Comparison of ENCODE assay signal across 7 mouse cellular contexts in the genomic region with DNA sequence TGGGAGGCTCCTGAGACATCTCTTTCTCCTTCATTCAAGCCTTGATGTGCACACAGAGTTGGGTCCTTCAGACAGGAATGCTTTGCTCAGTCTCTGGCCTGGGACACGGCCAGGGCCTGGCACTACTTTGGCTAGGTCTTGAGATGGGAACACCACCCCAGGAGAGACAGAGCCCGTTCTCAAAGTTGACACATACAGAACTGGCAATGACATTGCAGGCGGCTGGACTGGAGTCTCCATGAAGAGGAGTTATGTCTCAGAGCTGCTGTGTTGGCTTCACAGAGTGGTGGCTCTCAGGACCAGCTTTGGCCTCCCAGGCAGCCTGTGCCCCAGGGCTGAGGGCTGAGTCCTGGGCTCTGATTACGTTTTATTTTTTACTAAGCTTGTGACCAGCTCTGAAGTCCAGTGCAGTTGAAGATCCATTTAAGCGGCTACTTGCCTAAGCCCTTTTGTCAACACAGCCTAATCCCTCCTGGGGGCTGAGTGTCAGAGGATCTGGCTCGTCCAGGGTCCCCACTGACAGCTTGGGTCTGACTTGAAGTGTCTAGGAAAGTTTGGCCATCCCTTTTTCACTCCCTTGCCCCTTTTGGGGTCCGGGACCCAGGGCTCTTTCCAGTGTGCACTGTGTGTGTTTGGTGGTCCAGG. TPM values are rescaled to one million over a fixed set of nuclear protein-coding genes. Genes with fewer than 3 reads are reported as not detected.
DNase-seq lines count a peak whose midpoint lies in the region; ATAC-seq and TF ChIP-seq lines count a peak whose summit lies in the region.

No protein-coding gene starts in this region.

- H3K9me3 ChIP-seq in forebrain, embryonic 10.5 days: no peaks in the 10 kb centered on the region
- H3K9me3 ChIP-seq in hindbrain, postnatal 0 days (ENCODE audit: low read length): no peaks in the 10 kb centered on the region
- no peaks in the 10 kb centered on the region for H3K9me3 ChIP-seq in liver, embryonic 15.5 days (replicated peaks)

- no peak overlapping the region for H3K9ac ChIP-seq in hindbrain, postnatal 0 days (replicated peaks; ENCODE audit: low read length)
- peak overlapping the region; percentile 8; the same call in 1 of the 2 replicates for H3K9ac ChIP-seq in liver, embryonic 15.5 days

- H3K36me3 ChIP-seq in forebrain, embryonic 10.5 days (replicated peaks): no peaks in the 10 kb centered on the region
- H3K36me3 ChIP-seq in hindbrain, postnatal 0 days (ENCODE audit: insufficient read depth, low read length): no peaks in the 10 kb centered on the region
- no peaks in the 10 kb centered on the region for H3K36me3 ChIP-seq in liver, embryonic 15.5 days (replicated peaks)

- peak; percentile 19 for ATAC-seq in hindbrain, postnatal 0 days
- no peak for ATAC-seq in liver, embryonic 15.5 days (ENCODE audit: insufficient read depth)

- H3K4me2 ChIP-seq in hindbrain, postnatal 0 days (ENCODE audit: low read depth, low read length): peak overlapping the region; percentile 76
- peak overlapping the region; percentile 86 for H3K4me2 ChIP-seq in liver, embryonic 15.5 days

- no peak for DNase-seq in forebrain, embryonic 10.5 days (ENCODE audit: extremely low spot score, low spot score)
- peak; percentile 48 for DNase-seq in hindbrain, postnatal 0 days (ENCODE audit: low spot score)
- no peak for DNase-seq in cerebellum, adult 18-20 months
- DNase-seq in ovary, postnatal 14 days (ENCODE audit: low spot score): no peak
- DNase-seq in adrenal gland, adult 8-10 months: no peak

- no peak for TF ChIP-seq POLR2A in cortical plate, adult 2 months (IDR thresholded peaks at IDR 0.05; ENCODE audit: extremely low read depth, insufficient read depth, low read length)

- peaks cover 2% of the 10 kb centered on the region; the same call in 1 of the 2 replicates for H3K4me1 ChIP-seq in cortical plate, adult 2 months (ENCODE audit: control insufficient read depth, insufficient read depth, low read length)
- H3K4me1 ChIP-seq in forebrain, embryonic 10.5 days: peaks cover 79% of the 10 kb centered on the region
- H3K4me1 ChIP-seq in hindbrain, postnatal 0 days (ENCODE audit: insufficient read depth, low read length): peaks cover 34% of the 10 kb centered on the region
- H3K4me1 ChIP-seq in liver, embryonic 15.5 days (replicated peaks): peaks cover 83% of the 10 kb centered on the region

- peaks cover 39% of the 10 kb centered on the region for H3K27me3 ChIP-seq in forebrain, embryonic 10.5 days (ENCODE audit: poor library complexity, severe bottlenecking)
- no peaks in the 10 kb centered on the region for H3K27me3 ChIP-seq in hindbrain, postnatal 0 days (ENCODE audit: insufficient read depth, low read length)
- peaks cover 30% of the 10 kb centered on the region for H3K27me3 ChIP-seq in liver, embryonic 15.5 days

- H3K27ac ChIP-seq in cortical plate, adult 2 months (ENCODE audit: insufficient read depth, low read length): no peak overlapping the region
- peak overlapping the region; percentile 69 for H3K27ac ChIP-seq in forebrain, embryonic 10.5 days
- no peak overlapping the region for H3K27ac ChIP-seq in hindbrain, postnatal 0 days
- H3K27ac ChIP-seq in liver, embryonic 15.5 days (replicated peaks): peak overlapping the region; percentile 69

- WGBS in forebrain, embryonic 10.5 days: 20% methylated on average over 7 of the region's 7 CpGs
- WGBS in hindbrain, postnatal 0 days: 27% methylated on average over 7 of the region's 7 CpGs
- WGBS in liver, embryonic 15.5 days (ENCODE audit: insufficient replicate concordance): 59% methylated on average over 7 of the region's 7 CpGs

- peak overlapping the region; percentile 52; the same call in 1 of the 2 replicates for H3K4me3 ChIP-seq in cortical plate, adult 2 months (ENCODE audit: insufficient read depth, low read length)
- peak overlapping the region; percentile 91 for H3K4me3 ChIP-seq in forebrain, embryonic 10.5 days
- no peak overlapping the region; the same call in 1 of the 2 replicates for H3K4me3 ChIP-seq in hindbrain, postnatal 0 days (ENCODE audit: low read length)
- H3K4me3 ChIP-seq in liver, embryonic 15.5 days (replicated peaks): peak overlapping the region; percentile 70

- TF ChIP-seq CTCF in cortical plate, adult 2 months (IDR thresholded peaks at IDR 0.05; ENCODE audit: extremely low read depth, insufficient read depth, low read length): no peak
- no peak for TF ChIP-seq CTCF in hindbrain, postnatal 0 days (IDR thresholded peaks at IDR 0.05; ENCODE audit: low read depth)

RNA-seq across cellular contexts. Expression of a gene that starts 2.7 kb away (rescaled TPM):
- polyA plus RNA-seq in cortical plate, adult 2 months (2012; rRNA removed): 17.3 and 18.4 TPM in 2 replicates
- polyA plus RNA-seq in forebrain, embryonic 10.5 days (2016; fragmentation: Nextera tagmentation; extraction: Ambion mirVana): 7.7 and 7.8 TPM in 2 replicates
- 32.5 and 34.0 TPM in 2 replicates for total RNA-seq in hindbrain, postnatal 0 days (2014; rRNA removed)
- polyA plus RNA-seq in hindbrain, postnatal 0 days (2015; fragmentation: Nextera tagmentation; extraction: Ambion mirVana): 3.5 and 3.9 TPM in 2 replicates
- 4.7 and 5.8 TPM in 2 replicates for polyA plus RNA-seq in liver, embryonic 15.5 days (2015; fragmentation: Nextera tagmentation; extraction: Ambion mirVana)
- 10 to 100 TPM; 51.3 to 64.4 (median 56.7) TPM for total RNA-seq in adrenal gland, adult 8-10 months (2022)

Comparison
In these comparisons a context has a peak if more than half of its experiments do, and no peak if none do; other contexts are left out.
1. H3K27ac ChIP-seq: peak in forebrain, embryonic 10.5 days (single experiment) and liver, embryonic 15.5 days (single experiment); none in cortical plate, adult 2 months (single experiment) and hindbrain, postnatal 0 days (single experiment).